Mouse (Mus musculus): ENCODE data around the gene Coa7. TPM values are rescaled to one million over a fixed set of nuclear protein-coding genes. Genes with fewer than 3 reads are reported as not detected.

Coa7 gene
- polyA plus RNA-seq, 1 experiment from 2014 or later: 49.9 TPM

Other genes with a start within 250 kb of the Coa7 start
- gene Podn, start 231.7 kb upstream of the Coa7 start, polyA plus RNA-seq (2015; fragmentation: Nextera tagmentation; extraction: Ambion mirVana): 0.13 and 0.18 TPM in 2 replicates
- 214 and 228 TPM in 2 replicates for gene Scp2, start 183.1 kb upstream of the Coa7 start, polyA plus RNA-seq (2015; fragmentation: Nextera tagmentation; extraction: Ambion mirVana)
- 8.5 and 9.9 TPM in 2 replicates for gene Echdc2, start 162.7 kb upstream of the Coa7 start, polyA plus RNA-seq (2015; fragmentation: Nextera tagmentation; extraction: Ambion mirVana)
- not detected in 2 replicates for gene Zyg11a, start 110.1 kb upstream of the Coa7 start, polyA plus RNA-seq (2015; fragmentation: Nextera tagmentation; extraction: Ambion mirVana)
- gene Zyg11b, start 27.0 kb upstream of the Coa7 start, polyA plus RNA-seq (2015; fragmentation: Nextera tagmentation; extraction: Ambion mirVana): 27.1 and 27.7 TPM in 2 replicates
- gene Shisal2a, start 55.2 kb downstream of the Coa7 start, polyA plus RNA-seq (2015; fragmentation: Nextera tagmentation; extraction: Ambion mirVana): 4.9 and 5.3 TPM in 2 replicates
- gene Gpx7, start 78.8 kb downstream of the Coa7 start, polyA plus RNA-seq (2015; fragmentation: Nextera tagmentation; extraction: Ambion mirVana): 34.1 and 35.8 TPM in 2 replicates
- gene Tut4, start 131.3 kb downstream of the Coa7 start, polyA plus RNA-seq (2015; fragmentation: Nextera tagmentation; extraction: Ambion mirVana): 67.6 and 81.8 TPM in 2 replicates

Data from hindbrain, embryonic 13.5 days (tissue).